Mouse (Mus musculus): ENCODE measurements around the gene Bloc1s2. TPM values are rescaled to one million over a fixed set of nuclear protein-coding genes. Genes with fewer than 3 reads are reported as not detected.
"Not testable (repeated sequence)": the region's sequence is repeated elsewhere in the genome, so short reads cannot be mapped to it uniquely, and the experiment has no call there.

The Bloc1s2 gene
- total RNA-seq, 2 experiments from 2014 or later = 62.9 to 65.0 TPM

GRCm38 (mm10) chr19:44132917-44133316 is 13.3 kb downstream of the Bloc1s2 start:
- DNase-seq (ENCODE audit: low spot score in 2 of 2) = no peak
- intact Hi-C loops (cut with DNase I) = no loop called here

GRCm38 (mm10) chr19:44128560-44128959 is 17.7 kb downstream of the Bloc1s2 start:
- intact Hi-C loops (cut with DNase I) = no loop called here
- no peak for DNase-seq (ENCODE audit: low spot score in 2 of 2)

GRCm38 (mm10) chr19:44127729-44128497 is 18.3 kb downstream of the Bloc1s2 start:
- no peak for DNase-seq (ENCODE audit: low spot score in 2 of 2)
- intact Hi-C loops (cut with DNase I) = no loop called here

- DNase-seq (ENCODE audit: low spot score in 2 of 2) = no peak
Measured at GRCm38 (mm10) chr19:44121137-44121536, 25.1 kb downstream of the Bloc1s2 start.

GRCm38 (mm10) chr19:44120686-44121085 is 25.6 kb downstream of the Bloc1s2 start:
- intact Hi-C loops (cut with DNase I); DNase-seq (ENCODE audit: low spot score in 2 of 2): not testable (repeated sequence)

More at GRCm38 (mm10) chr19:44121137-44121536, 25.1 kb downstream of the Bloc1s2 start:
- intact Hi-C loops (cut with DNase I) = no loop called here

GRCm38 (mm10) chr19:44117793-44118192 is 28.5 kb downstream of the Bloc1s2 start:
- DNase-seq (ENCODE audit: low spot score in 2 of 2) = no peak
- intact Hi-C loops (cut with DNase I) = no loop called here

- DNase-seq (ENCODE audit: low spot score in 2 of 2) = peak in 1 of 2 experiments; percentile 24
- intact Hi-C loops (cut with DNase I) = loop anchor here (5.0 kb wide), 1 partner anchor 279 kb away; no protein-coding TSS in a partner anchor
Measured at GRCm38 (mm10) chr19:44111706-44112105, 34.5 kb downstream of the Bloc1s2 start.

- no peak for DNase-seq (ENCODE audit: low spot score in 2 of 2)
- intact Hi-C loops (cut with DNase I) = loop anchor here (5.0 kb wide), 1 partner anchor 278 kb away; no protein-coding TSS in a partner anchor
Measured at GRCm38 (mm10) chr19:44110356-44110755, 35.9 kb downstream of the Bloc1s2 start.

GRCm38 (mm10) chr19:44108996-44109395 is 37.2 kb downstream of the Bloc1s2 start:
- intact Hi-C loops (cut with DNase I) = no loop called here
- no peak for DNase-seq (ENCODE audit: low spot score in 2 of 2)

- intact Hi-C loops (cut with DNase I) = loop anchor here (2.0 kb wide), 1 partner anchor 355 kb away; the partner anchor contains the start of genes Cox15 and Cutc
- DNase-seq (ENCODE audit: low spot score in 2 of 2) = no peak
Measured at GRCm38 (mm10) chr19:44107661-44108521, 38.4 kb downstream of the Bloc1s2 start.

- peak; percentile 96 for DNase-seq (ENCODE audit: low spot score in 2 of 2)
- intact Hi-C loops (cut with DNase I) = loop anchor here (2.0 kb wide), 1 partner anchor 354 kb away; the partner anchor contains the start of genes Cox15 and Cutc
Measured at GRCm38 (mm10) chr19:44106831-44107660, 39.2 kb downstream of the Bloc1s2 start, which contains the start of gene Chuk. Gene Chuk, minus strand, starts transcription at chr19:44107480.

GRCm38 (mm10) chr19:44104393-44104792 is 41.9 kb downstream of the Bloc1s2 start:
- DNase-seq (ENCODE audit: low spot score in 2 of 2) = no peak
- intact Hi-C loops (cut with DNase I) = no loop called here

GRCm38 (mm10) chr19:44103001-44103400 is 43.2 kb downstream of the Bloc1s2 start:
- intact Hi-C loops (cut with DNase I) = no loop called here
- DNase-seq (ENCODE audit: low spot score in 2 of 2) = no peak

GRCm38 (mm10) chr19:44100840-44101239 is 45.4 kb downstream of the Bloc1s2 start:
- intact Hi-C loops (cut with DNase I) = no loop called here
- DNase-seq (ENCODE audit: low spot score in 2 of 2) = no peak

Other genes with a start within 250 kb of the Bloc1s2 start
- gene Dnmbp, start 206.3 kb downstream of the Bloc1s2 start, total RNA-seq (2021) = 10 to 100 TPM in 1 of 2 experiments, 1 to 10 TPM in 1; 10.0 to 13.3 TPM
- under 1 TPM; 0.18 to 0.43 TPM for gene Cpn1, start 159.9 kb downstream of the Bloc1s2 start, total RNA-seq (2021)
- gene Cyp2c23, start 117.2 kb downstream of the Bloc1s2 start, total RNA-seq (2021) = under 1 TPM; 0.16 to 0.37 TPM
- gene Erlin1, start 76.7 kb downstream of the Bloc1s2 start, total RNA-seq (2021) = 10 to 100 TPM; 21.4 to 25.5 TPM
- 10 to 100 TPM; 42.2 to 54.8 TPM for gene Chuk, start 39.0 kb downstream of the Bloc1s2 start, total RNA-seq (2021)
- 10 to 100 TPM; 17.5 to 18.2 TPM for gene Cwf19l1, start 10.6 kb downstream of the Bloc1s2 start, total RNA-seq (2021)
- gene Pkd2l1, start 46.0 kb upstream of the Bloc1s2 start, total RNA-seq (2021) = under 1 TPM; 0.14 to 0.16 TPM
- gene Scd3, start 56.8 kb upstream of the Bloc1s2 start, total RNA-seq (2021) = 1 to 10 TPM; 2.2 to 3.2 TPM
- 100 to 1,000 TPM; 585 to 640 TPM for gene Scd2, start 147.2 kb upstream of the Bloc1s2 start, total RNA-seq (2021)
- 1 to 10 TPM; 2.2 to 2.3 TPM for gene Scd4, start 186.6 kb upstream of the Bloc1s2 start, total RNA-seq (2021)

Data from left cerebral cortex, postnatal 25 days (tissue).